Mouse (Mus musculus): Measurements from ENCODE around the gene Ccdc182. TPM values are rescaled to one million over a fixed set of nuclear protein-coding genes. Genes with fewer than 3 reads are reported as not detected.

Gene Ccdc182
- polyA plus RNA-seq, 2 experiments = 0.10 TPM; not detected in 1

- Histone ChIP-seq H3K4me2 (replicated peaks; ENCODE audit: low read depth, low read length, severe bottlenecking) (no peak overlapping the region), H3K4me1 (ENCODE audit: control insufficient read depth, insufficient read depth, low read length) (no peaks in the 10 kb centered on the region), H3K27me3 (ENCODE audit: control insufficient read depth, insufficient read depth, low read length) (no peaks in the 10 kb centered on the region), H3K4me3 (replicated peaks; ENCODE audit: low read length) (no peak overlapping the region), H3K36me3 (ENCODE audit: control insufficient read depth, insufficient read depth, low read length) (no peaks in the 10 kb centered on the region), H3K9me3 (ENCODE audit: control insufficient read depth, low read length) (no peaks in the 10 kb centered on the region), H3K9ac (ENCODE audit: low read depth, low read length, severe bottlenecking) (no peak overlapping the region), H3K27ac (replicated peaks; ENCODE audit: low read depth, low read length) (no peak overlapping the region)
- 76% methylated on average over 7 of the region's 7 CpGs for WGBS
- DNase-seq (ENCODE audit: low spot score) = no peak
- TF ChIP-seq POLR2A (IDR thresholded peaks at IDR 0.05; ENCODE audit: borderline replicate concordance, extremely low read depth, insufficient read depth, insufficient read length) = no peak
- ATAC-seq (ENCODE audit: low FRiP score, low read depth) = no peak
Measured at GRCm38 (mm10) chr11:88311606-88312005, 17.7 kb downstream of the Ccdc182 start.

DNA sequence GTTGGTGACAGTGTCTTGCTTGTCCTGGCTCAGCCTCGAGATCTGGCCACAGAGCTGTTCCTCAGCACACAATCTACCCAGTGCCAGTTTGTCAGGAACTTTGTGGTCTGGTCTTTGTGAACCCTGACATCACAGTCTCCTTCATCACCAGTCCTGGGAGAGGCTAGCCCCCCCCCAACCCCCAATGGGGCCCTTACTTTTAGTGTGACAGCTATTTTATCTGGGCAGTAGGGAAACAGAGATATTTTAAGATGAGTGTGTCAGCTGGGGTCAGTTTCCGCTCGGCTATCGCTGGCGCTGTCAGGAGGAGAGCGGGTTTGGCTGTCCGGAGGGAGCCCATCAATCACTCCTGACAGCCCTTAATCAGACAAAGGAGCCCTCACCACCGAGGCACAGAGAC lies 19.7 kb downstream of the Ccdc182 start:
- Histone ChIP-seq H3K9ac (ENCODE audit: low read depth, low read length, severe bottlenecking) (no peak overlapping the region), H3K4me2 (replicated peaks; ENCODE audit: low read depth, low read length, severe bottlenecking) (no peak overlapping the region), H3K4me3 (replicated peaks; ENCODE audit: low read length) (no peak overlapping the region), H3K9me3 (ENCODE audit: control insufficient read depth, low read length) (no peaks in the 10 kb centered on the region), H3K27me3 (ENCODE audit: control insufficient read depth, insufficient read depth, low read length) (no peaks in the 10 kb centered on the region), H3K4me1 (ENCODE audit: control insufficient read depth, insufficient read depth, low read length) (no peaks in the 10 kb centered on the region), H3K27ac (replicated peaks; ENCODE audit: low read depth, low read length) (no peak overlapping the region), H3K36me3 (ENCODE audit: control insufficient read depth, insufficient read depth, low read length) (no peaks in the 10 kb centered on the region)
- TF ChIP-seq POLR2A (IDR thresholded peaks at IDR 0.05; ENCODE audit: borderline replicate concordance, extremely low read depth, insufficient read depth, insufficient read length) = no peak
- WGBS = 15% methylated on average over 8 of the region's 8 CpGs
- no peak for ATAC-seq (ENCODE audit: low FRiP score, low read depth)
- DNase-seq (ENCODE audit: low spot score) = no peak

DNA sequence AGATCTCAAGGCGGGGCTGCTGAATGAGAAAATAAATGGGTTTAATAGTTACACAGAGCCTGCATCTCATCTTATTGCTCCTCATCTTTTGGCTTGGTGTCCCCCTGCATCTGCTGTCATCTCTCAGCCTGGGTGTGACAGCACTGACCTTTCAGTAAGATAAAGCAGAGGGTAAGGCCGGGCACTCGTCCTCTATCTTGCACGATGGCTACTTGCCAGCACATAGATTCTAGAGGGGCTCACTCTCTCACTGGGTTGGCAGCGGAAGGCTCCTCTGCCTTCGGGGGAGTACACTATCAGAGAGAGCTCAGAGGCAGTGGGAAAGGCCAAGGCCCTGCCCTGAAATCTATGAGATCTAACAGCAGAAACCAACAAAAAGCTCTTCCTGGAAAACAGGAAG lies 20.6 kb downstream of the Ccdc182 start:
- 64% methylated on average over 6 of the region's 6 CpGs for WGBS
- no peaks in the 10 kb centered on the region for H3K36me3 ChIP-seq (ENCODE audit: control insufficient read depth, insufficient read depth, low read length)
- no peaks in the 10 kb centered on the region for H3K4me1 ChIP-seq (ENCODE audit: control insufficient read depth, insufficient read depth, low read length)
- H3K4me3 ChIP-seq (replicated peaks; ENCODE audit: low read length) = no peak overlapping the region
- H3K9ac ChIP-seq (ENCODE audit: low read depth, low read length, severe bottlenecking) = no peak overlapping the region
- DNase-seq (ENCODE audit: low spot score) (no peak), ATAC-seq (ENCODE audit: low FRiP score, low read depth) (no peak)
- no peaks in the 10 kb centered on the region for H3K9me3 ChIP-seq (ENCODE audit: control insufficient read depth, low read length)
- no peak overlapping the region for H3K4me2 ChIP-seq (replicated peaks; ENCODE audit: low read depth, low read length, severe bottlenecking)
- no peak overlapping the region for H3K27ac ChIP-seq (replicated peaks; ENCODE audit: low read depth, low read length)
- no peaks in the 10 kb centered on the region for H3K27me3 ChIP-seq (ENCODE audit: control insufficient read depth, insufficient read depth, low read length)
- TF ChIP-seq POLR2A (IDR thresholded peaks at IDR 0.05; ENCODE audit: borderline replicate concordance, extremely low read depth, insufficient read depth, insufficient read length) = no peak

DNA sequence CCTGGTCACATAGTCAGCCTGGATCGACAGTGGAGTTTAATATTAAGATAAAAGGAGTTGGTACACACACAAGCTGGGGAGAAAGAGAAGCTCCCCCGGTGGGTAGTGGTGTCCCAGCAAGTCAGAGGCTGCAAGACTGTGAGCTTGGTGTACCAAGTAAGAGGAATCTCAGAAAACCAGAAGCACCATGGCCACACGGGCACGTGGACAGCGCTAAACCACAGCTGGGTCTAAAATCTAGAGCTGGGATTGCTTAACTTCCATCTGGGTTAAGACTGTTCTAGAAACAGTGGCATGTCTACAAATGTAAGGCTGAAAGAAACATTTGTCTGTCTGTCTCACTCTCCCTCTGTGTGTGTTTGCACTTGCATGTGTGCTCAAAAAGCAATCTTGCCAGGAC lies 21.5 kb downstream of the Ccdc182 start:
- WGBS = 82% methylated on average over 5 of the region's 5 CpGs

DNA sequence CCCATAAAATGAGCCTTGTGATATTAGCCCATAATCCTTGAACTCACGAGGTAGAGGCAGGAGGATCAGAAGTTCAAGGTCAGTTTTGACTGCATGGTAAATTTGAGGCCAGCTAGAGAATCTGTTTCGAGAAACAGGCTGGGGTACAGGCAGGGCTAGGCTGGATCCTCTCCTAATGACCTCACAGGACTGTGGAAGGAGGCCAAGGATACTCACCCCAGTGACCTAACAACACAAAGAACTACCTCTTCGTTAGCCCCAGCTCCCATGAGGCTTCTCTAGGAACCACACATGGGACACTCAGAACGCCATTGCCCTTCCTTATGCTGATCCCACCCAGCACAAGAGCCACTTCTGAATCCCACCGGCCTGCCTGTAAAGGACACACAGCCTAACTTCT lies 25.0 kb downstream of the Ccdc182 start:
- ATAC-seq (ENCODE audit: low FRiP score, low read depth) (no peak), DNase-seq (ENCODE audit: low spot score) (no peak)
- TF ChIP-seq POLR2A (IDR thresholded peaks at IDR 0.05; ENCODE audit: borderline replicate concordance, extremely low read depth, insufficient read depth, insufficient read length) = no peak
- no peak overlapping the region for H3K27ac ChIP-seq (replicated peaks; ENCODE audit: low read depth, low read length)
- no peak overlapping the region for H3K4me3 ChIP-seq (replicated peaks; ENCODE audit: low read length)
- no peaks in the 10 kb centered on the region for H3K27me3 ChIP-seq (ENCODE audit: control insufficient read depth, insufficient read depth, low read length)
- no peaks in the 10 kb centered on the region for H3K9me3 ChIP-seq (ENCODE audit: control insufficient read depth, low read length)
- WGBS = 59% methylated on average over 5 of the region's 5 CpGs
- no peak overlapping the region for H3K4me2 ChIP-seq (replicated peaks; ENCODE audit: low read depth, low read length, severe bottlenecking)
- no peaks in the 10 kb centered on the region for H3K36me3 ChIP-seq (ENCODE audit: control insufficient read depth, insufficient read depth, low read length)
- H3K4me1 ChIP-seq (ENCODE audit: control insufficient read depth, insufficient read depth, low read length) = no peaks in the 10 kb centered on the region
- no peak overlapping the region for H3K9ac ChIP-seq (ENCODE audit: low read depth, low read length, severe bottlenecking)

More for the DNA sequence above, 21.5 kb downstream of the Ccdc182 start:
- H3K27me3 ChIP-seq (ENCODE audit: control insufficient read depth, insufficient read depth, low read length) = no peaks in the 10 kb centered on the region
- no peak for ATAC-seq (ENCODE audit: low FRiP score, low read depth)
- no peak for DNase-seq (ENCODE audit: low spot score)
- H3K4me2 ChIP-seq (replicated peaks; ENCODE audit: low read depth, low read length, severe bottlenecking) = no peak overlapping the region
- H3K9ac ChIP-seq (ENCODE audit: low read depth, low read length, severe bottlenecking) = no peak overlapping the region
- H3K36me3 ChIP-seq (ENCODE audit: control insufficient read depth, insufficient read depth, low read length) = no peaks in the 10 kb centered on the region
- H3K27ac ChIP-seq (replicated peaks; ENCODE audit: low read depth, low read length) = no peak overlapping the region
- TF ChIP-seq POLR2A (IDR thresholded peaks at IDR 0.05; ENCODE audit: borderline replicate concordance, extremely low read depth, insufficient read depth, insufficient read length) = no peak
- H3K4me1 ChIP-seq (ENCODE audit: control insufficient read depth, insufficient read depth, low read length) = no peaks in the 10 kb centered on the region
- no peak overlapping the region for H3K4me3 ChIP-seq (replicated peaks; ENCODE audit: low read length)
- H3K9me3 ChIP-seq (ENCODE audit: control insufficient read depth, low read length) = no peaks in the 10 kb centered on the region

DNA sequence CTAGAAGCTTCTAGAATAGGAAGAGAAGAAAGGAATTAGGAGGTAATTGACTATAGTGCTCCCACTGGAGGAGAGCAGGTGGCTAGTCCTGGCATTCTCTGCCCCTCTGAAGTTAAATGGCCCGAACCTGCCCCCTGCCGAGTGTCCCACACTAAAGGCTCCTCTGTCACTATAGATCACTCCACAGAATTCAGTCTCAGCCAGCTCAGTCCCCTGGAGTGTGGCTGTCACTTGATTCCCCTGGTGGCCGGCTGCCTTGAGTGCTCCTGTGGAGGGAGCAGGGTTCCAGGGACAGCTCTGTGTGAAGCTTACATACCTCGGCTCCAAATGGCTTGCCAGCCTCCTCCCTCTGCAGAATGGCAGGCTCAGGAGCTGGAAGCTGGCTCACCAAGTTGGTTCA lies 33.2 kb downstream of the Ccdc182 start:
- H3K4me1 ChIP-seq (ENCODE audit: control insufficient read depth, insufficient read depth, low read length) = peaks cover 19% of the 10 kb centered on the region
- WGBS = 16% methylated on average over 4 of the region's 4 CpGs
- no peaks in the 10 kb centered on the region for H3K36me3 ChIP-seq (ENCODE audit: control insufficient read depth, insufficient read depth, low read length)
- H3K27me3 ChIP-seq (ENCODE audit: control insufficient read depth, insufficient read depth, low read length) = no peaks in the 10 kb centered on the region
- H3K9ac ChIP-seq (ENCODE audit: low read depth, low read length, severe bottlenecking) = no peak overlapping the region
- TF ChIP-seq POLR2A (IDR thresholded peaks at IDR 0.05; ENCODE audit: borderline replicate concordance, extremely low read depth, insufficient read depth, insufficient read length) = no peak
- no peak overlapping the region for H3K4me2 ChIP-seq (replicated peaks; ENCODE audit: low read depth, low read length, severe bottlenecking)
- H3K9me3 ChIP-seq (ENCODE audit: control insufficient read depth, low read length) = no peaks in the 10 kb centered on the region
- DNase-seq (ENCODE audit: low spot score) (no peak), ATAC-seq (ENCODE audit: low FRiP score, low read depth) (no peak)
- no peak overlapping the region for H3K4me3 ChIP-seq (replicated peaks; ENCODE audit: low read length)
- no peak overlapping the region for H3K27ac ChIP-seq (replicated peaks; ENCODE audit: low read depth, low read length)

All from limb, embryonic 14.5 days (tissue).